Mouse (Mus musculus): ENCODE data around the gene P3h3.
"Not testable (repeated sequence)": the region's sequence is repeated elsewhere in the genome, so short reads cannot be mapped to it uniquely, and the experiment has no call there.

Gene P3h3

GRCm38 (mm10) chr6:124831199-124831598 is 26.4 kb downstream of the P3h3 start:
- DNase-seq (ENCODE audit: low spot score), result not testable (repeated sequence)

DNA sequence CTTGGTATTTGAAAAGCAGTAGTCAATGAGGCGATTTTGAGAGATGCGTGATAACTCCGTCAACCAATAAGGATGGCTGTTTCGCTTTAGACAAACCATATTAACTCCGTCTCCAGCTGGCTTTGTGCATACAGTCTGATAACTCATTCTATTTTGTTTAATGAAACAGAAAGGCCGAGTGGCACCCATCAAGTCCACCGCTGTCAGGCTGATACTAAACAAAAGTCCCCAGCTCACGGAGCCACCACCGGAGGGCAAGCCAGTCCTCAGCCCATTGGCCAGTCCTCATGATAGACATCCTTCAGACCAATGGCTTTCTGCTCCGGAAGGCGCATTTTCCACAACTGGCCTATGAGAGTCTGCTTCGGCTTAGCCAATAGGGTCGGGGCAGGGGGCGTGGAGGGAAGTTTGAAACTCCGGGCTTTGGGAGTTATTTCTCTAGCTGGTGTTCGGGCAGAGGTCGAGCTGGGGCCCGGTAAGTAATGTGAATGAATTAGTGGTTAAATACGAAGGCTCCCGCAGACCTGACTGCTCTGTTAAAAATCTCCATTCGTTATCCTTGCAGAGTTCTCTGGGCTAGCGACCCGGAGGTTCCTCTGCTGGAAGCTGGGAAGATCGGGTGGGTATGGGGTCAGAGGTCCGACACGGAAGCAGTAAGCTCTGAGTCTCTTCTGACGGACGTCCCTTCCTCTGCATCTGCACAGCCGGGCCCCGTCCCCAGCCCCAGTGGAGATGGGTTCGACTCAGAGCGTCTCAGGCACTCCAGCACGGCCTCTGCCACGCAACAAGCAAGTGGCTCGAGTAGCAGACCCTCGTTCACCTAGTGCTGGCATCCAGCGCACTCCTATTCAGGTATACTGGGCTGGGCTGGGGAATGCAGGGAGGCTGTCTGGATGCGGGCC is 27.5 kb downstream of the P3h3 start:
- peak; percentile 85 for DNase-seq (ENCODE audit: low spot score)

GRCm38 (mm10) chr6:124828868-124829798 is 28.4 kb downstream of the P3h3 start, which contains the start of the genes Usp5 and Cdca3:
Usp5 (minus strand) TSS chr6:124829484.
Cdca3 (plus strand) TSS chr6:124829547.
- DNase-seq (ENCODE audit: low spot score), result peak; percentile 97

DNA sequence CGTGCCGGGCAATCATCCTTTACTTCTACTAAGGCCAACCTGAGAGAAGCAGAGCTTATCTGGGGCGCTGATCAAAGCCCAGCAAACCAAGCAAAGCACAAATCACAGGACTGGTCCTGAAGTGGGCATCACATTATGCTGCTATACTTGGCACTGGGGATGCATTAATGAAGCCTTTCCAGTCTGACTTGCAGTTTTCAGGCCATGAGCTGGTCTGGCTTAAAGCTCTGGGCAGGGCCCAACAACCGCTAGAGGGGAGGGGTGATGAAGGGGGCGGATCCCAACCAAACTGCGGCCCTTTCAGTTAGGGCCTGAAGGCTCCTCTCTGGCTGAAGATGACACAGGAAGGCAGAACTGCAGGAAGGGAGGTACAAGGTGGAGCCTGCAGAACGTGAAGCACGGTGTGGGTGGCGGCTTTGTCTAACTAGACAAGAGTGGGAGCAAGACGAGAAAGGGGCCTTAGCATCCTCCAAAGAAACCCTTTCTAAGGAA is 29.4 kb downstream of the P3h3 start:
- DNase-seq (ENCODE audit: low spot score), result peak; percentile 45

- no peak for DNase-seq (ENCODE audit: low spot score)
Measured at GRCm38 (mm10) chr6:124822049-124822448, 35.5 kb downstream of the P3h3 start.

DNA sequence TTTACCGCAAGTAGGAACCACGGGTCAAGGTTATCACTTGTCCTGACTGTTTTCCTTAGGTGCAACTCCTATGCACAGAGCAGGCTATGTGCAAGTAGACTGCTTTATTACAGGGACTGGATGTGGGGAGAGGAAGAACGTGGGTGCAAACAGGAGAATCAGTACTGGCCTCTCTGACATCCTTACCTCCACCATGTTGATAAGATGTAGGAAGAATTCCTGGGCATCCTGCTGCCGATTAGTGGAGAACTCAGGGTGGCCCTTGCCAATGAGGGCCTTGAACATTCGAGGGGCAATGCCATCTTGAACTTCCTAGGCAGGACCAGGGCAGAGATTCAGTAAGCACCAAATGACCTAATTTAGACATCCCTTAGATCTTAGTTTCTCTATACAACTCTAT is 36.7 kb downstream of the P3h3 start:
- DNase-seq (ENCODE audit: low spot score), result no peak

- DNase-seq (ENCODE audit: low spot score), result no peak
Measured at GRCm38 (mm10) chr6:124817971-124818370, 39.6 kb downstream of the P3h3 start.

- no peak for DNase-seq (ENCODE audit: low spot score)
Measured at GRCm38 (mm10) chr6:124817563-124817962, 40.0 kb downstream of the P3h3 start.

- no peak for DNase-seq (ENCODE audit: low spot score)
Measured at GRCm38 (mm10) chr6:124817125-124817524, 40.4 kb downstream of the P3h3 start.

GRCm38 (mm10) chr6:124816611-124817010 is 40.9 kb downstream of the P3h3 start:
- no peak for DNase-seq (ENCODE audit: low spot score)

DNA sequence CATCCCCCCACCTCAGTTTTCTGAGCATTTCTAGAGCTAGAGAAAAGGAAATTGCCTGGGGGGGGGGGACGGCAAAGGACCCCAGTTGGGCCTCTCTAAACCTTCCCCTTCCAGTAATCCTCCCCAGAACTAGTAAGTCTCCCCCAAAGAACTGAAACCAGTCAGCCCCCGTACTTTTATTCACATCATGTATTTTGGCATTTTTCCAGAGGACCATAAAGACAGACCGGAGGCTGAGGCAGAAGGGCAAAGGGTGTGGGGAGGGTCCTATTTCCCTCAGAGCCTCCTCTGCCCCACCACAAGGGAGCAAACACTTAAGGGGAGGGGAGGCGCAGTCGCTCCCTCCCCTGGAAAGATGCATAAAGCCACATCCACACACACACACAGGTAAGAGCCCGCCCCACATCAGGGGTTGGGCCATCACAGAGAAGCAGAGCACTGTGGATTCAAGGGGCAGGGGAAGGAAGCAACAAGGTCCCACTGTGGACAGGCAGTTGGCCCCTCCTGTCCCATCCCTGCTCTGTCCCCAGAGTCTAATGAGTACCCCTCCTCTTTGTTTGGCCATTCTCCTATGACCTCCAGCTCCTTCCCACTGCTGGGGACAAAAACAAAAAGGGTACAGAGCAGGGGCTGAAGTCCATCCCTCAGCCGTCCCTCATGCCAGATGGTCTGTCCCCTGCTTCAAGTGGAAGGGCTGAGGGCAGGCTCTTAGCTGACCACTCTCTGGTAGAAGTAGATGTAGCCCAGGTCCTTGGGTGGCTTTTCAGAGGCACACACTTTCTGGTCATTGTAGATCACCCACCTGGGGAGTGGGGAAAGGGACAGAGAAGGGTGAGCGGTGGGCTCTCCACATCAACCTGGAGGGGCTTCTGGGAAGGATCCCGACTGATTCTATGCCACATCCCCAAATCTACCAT is 42.4 kb downstream of the P3h3 start:
- no peak for DNase-seq (ENCODE audit: low spot score)

GRCm38 (mm10) chr6:124814448-124814847 is 43.1 kb downstream of the P3h3 start:
- DNase-seq (ENCODE audit: low spot score), result no peak

- peak; percentile 91 for DNase-seq (ENCODE audit: low spot score)
Measured at GRCm38 (mm10) chr6:124813933-124814332, 43.6 kb downstream of the P3h3 start, which contains the start of gene Tpi1. Tpi1 (minus strand) TSS chr6:124814296.

- peak; percentile 64 for DNase-seq (ENCODE audit: low spot score)
Measured at GRCm38 (mm10) chr6:124813496-124813895, 44.1 kb downstream of the P3h3 start.

DNA sequence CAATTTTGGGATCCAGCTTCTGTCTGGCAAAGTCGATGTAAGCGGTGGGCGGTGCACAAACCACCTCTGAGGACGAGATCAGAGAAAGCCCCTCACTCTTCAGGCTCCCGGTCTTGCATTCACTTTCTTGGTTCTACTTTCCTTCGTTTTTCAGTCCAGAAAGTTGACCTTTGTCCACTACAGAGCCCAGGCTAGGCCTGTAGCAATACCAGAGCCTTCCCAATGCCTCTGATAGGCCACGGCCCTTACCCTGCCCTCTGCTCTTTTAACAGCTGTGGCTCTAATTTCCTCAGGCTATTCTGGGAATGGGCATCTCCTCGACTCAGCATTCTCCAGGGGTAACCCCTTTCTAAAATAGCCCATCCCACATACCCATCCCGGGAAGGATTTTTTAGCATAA is 44.7 kb downstream of the P3h3 start:
- no peak for DNase-seq (ENCODE audit: low spot score)

DNA sequence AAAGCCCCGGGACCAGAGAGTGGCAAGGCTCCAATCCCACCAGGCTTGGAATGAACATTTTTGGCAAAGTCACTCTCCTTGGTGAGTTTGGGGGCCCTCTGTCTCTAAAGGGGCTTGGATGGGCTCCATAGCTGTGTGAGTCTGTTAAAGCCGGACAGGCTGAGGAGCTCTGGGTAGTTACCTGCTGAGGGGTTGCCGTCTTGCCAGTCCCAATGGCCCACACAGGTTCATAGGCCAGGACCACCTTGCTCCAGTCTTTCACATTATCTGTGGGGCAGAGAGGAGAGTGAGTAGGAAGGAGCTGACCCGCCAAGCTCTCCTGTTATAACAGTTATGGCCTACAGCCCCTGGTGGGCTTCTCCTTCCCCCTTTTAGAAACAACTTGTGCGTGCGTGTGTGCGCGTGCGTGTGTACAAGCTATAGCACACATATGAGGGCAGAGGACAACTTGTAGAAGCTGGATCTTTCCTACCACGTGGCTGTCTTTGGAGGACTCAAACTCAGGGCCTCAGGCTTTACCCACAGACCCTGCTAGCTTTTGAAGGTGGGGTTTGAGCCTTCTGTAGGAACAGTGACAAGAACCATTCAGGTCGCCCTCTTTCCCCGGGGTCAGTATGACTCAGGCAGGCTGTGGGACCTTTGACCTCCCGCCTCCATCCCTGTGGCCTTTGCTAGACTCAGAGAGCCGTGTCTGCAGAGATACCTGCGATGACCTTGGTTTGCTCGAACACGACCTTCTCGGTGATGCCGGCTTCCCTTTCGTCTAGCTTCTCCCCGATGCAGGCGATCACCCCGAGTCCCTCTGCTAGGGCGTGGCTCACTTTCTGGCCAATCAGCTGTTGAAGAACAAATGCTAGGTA is 45.6 kb downstream of the P3h3 start:
- DNase-seq (ENCODE audit: low spot score), result no peak

DNA sequence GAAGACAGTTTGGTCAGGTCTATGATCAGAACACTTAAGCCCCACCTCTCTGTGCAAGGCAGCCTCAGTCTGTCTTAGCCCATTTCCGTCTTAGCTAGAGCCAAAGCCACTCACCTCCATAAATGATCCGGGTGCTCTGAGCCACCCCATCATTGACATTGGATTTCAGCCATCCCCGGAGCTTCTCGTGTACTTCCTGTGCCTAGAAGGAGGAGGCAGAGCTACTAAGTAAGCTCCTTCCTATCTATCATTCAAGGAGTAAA is 46.2 kb downstream of the P3h3 start:
- no peak for DNase-seq (ENCODE audit: low spot score)

- DNase-seq (ENCODE audit: low spot score), result not testable (repeated sequence)
Measured at GRCm38 (mm10) chr6:124810566-124811402, 46.8 kb downstream of the P3h3 start.

GRCm38 (mm10) chr6:124809775-124810538 is 47.6 kb downstream of the P3h3 start:
- DNase-seq (ENCODE audit: low spot score), result no peak
